Mouse (Mus musculus) kidney, postnatal 4 days (tissue): ENCODE measurements around the gene Lrba.
A peak's percentile ranks its signal among the peaks of the same experiment; 100 is the strongest.

Experiments used
- DNase-seq, 2 experiments: peaks; one replicate each; pipeline ENCODE4 v3.0.0; 2021; ENCODE audit warnings: mixed read lengths in 2 of 2

Gene Lrba

DNA sequence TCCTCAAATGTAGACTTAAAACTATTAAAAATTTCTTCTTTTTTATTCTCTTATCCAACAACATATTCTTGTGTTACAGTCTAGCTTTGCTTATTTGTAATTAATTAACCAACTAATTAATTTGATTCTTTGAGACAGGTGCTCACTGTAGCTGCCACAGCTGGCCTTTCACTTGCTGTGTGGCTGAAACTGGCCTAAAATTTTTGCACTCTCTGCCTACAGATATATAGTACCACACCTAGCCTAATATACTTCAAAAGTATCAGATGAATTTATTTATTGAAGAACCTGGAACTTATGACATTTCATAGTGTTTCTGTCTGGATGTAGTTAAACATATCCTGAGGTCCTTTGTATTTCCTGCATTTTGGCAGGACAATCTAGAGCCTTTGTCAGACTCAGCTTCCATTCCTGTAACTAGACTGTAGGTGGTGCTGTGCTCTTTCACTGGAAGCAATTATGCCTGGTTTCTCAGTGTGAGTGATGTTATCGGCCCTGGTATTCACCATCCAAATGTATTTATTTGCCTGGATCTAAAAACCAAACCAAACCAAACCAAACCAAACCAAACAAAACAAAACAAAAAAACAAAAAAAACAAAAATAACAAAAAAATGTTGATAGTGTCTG is 43.7 kb downstream of the Lrba start:
- peak in 1 of 2 experiments; percentile 12 for DNase-seq

DNA sequence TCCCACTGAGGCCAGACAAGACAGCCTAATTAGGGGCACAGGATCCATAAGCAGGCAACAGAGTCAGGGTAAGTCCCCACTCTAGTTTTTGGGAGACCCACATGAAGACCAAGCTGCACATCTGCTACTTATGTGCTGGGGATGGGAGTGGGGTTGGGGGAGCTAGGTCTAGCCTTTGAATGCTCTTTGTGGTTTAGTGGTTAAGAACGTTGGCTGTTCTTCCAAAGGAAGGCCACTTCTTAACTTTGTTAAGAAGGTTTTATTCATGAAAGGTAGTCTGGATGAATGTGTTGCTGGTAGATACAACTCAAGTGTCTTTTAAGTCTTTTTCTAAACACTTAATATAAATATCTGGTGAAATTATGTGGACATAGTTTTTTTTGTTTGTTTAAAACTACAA is 51.2 kb downstream of the Lrba start:
- DNase-seq = no peak

DNA sequence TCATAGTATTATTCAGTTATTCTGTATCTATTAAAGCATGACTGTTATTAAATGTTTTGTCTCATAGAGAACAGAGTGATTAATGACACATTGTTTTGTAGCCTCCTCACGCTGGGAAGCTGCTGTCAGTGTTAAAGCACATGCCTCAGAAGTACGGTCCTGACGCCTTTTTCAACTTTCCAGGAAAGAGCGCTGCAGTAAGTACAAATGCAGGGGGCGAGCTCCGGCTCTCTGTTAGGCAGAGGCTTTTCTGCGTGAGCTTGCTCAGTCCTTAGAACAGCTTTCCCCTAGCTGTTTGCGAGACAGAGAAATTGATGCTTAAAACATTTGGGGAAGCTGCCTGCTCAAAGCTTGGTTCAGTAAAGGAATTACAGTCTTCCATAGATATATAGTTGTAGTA is 66.8 kb downstream of the Lrba start:
- DNase-seq = no peak

- DNase-seq = no peak
Measured at GRCm38 (mm10) chr3:86294866-86295265, 70.4 kb downstream of the Lrba start.

GRCm38 (mm10) chr3:86296214-86296613 is 71.7 kb downstream of the Lrba start:
- no peak for DNase-seq

DNA sequence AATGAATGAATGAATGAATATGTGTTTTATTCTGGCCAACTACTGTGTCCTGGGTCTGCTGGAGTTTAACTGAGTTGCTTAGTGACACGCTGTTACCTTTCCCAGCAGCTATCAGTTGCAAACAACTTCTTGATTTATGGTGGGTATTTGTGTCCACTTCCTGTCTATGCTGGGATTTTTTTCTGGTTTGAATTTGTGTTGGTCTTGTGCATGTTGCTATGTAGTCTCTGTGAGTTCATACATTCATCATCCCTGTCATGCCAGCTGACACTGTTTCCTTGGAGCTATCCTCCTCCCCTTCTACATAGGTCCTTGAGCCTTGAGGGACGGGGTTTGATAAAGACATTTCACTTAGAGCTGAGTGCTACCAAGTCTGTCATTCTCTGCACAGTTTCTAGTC is 84.4 kb downstream of the Lrba start:
- DNase-seq = no peak

DNA sequence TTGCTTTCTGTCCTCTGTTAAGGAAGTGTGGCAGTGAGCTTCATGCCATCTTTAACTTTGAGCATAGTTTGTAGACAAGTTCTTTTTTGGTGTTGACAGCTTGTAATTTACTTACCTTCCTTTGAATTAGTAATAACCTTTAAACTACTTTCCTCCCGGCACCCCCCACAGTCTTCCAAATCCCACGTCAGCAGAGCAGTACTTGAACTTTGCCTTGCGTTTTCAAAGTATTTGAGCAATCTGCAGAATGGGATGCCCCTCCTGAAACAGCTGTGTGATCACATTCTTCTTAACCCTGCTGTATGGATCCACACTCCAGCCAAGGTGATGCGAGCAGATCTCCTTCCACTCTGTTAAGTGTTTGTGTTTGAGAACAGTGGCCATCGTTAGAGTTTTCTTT is 85.7 kb downstream of the Lrba start:
- DNase-seq = no peak

GRCm38 (mm10) chr3:86311406-86311805 is 86.9 kb downstream of the Lrba start:
- no peak for DNase-seq

DNA sequence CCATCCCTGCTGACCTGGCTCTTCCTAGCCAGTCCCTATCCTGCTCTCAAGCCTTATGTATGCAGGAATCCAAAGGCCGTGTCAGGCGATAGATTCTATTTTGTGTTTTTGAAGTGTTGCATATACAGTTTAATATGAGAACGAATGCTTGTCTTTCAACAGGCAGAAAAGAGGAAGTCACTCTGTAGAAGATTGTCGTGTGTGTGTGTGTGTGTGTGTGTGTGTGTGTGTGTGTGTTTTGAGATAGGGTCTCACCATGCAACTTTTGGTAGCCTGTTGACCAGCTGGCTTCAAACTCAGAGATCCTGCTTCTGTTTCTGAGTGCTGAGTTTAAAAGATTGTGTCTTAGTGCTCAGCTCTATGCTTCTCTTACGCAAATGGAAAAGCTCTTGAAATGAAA is 93.2 kb downstream of the Lrba start:
- DNase-seq = no peak

DNA sequence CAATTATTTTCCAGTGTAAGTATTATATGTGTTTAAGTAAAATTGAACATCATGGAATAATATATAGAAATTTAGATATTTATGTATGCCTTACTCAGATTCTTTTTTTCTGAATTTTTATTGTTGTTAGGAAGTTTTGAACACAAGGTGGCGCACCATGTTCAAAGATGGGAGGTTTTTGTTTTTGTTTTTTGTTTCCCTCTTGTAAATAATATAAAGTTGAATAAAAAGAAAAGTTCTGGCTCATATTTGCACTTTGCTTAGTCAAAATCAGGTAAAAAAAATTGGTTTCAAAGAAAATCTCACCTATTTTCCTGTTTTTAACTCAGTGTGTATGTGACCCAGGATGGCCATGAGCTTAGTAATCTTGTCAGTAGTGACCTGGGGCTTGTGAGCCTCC is 104.1 kb downstream of the Lrba start:
- DNase-seq = peak; percentile 28 to 40

- DNase-seq = no peak
Measured at GRCm38 (mm10) chr3:86343261-86343660, 118.8 kb downstream of the Lrba start.

DNA sequence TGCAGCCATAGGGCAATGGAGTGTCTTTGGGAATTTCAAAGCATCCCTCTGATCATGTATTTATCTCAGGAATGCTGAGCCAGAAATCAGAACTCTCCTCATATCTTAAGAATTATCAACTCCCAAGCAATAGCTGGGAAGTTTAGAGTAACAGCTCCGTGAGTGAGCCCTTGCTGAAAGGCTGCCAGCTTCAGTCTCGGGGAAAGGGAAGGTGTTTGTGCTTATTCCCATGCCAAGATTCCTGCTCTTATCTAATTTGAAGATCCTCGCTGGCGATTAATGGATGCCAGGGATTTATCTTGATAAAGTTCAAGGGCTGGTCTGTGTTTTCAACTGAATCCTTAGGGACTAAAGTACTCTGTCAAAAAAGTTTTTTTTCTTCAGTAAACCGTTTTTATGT is 138.0 kb downstream of the Lrba start:
- no peak for DNase-seq

- DNase-seq = no peak
Measured at GRCm38 (mm10) chr3:86371466-86371865, 147.0 kb downstream of the Lrba start.

DNA sequence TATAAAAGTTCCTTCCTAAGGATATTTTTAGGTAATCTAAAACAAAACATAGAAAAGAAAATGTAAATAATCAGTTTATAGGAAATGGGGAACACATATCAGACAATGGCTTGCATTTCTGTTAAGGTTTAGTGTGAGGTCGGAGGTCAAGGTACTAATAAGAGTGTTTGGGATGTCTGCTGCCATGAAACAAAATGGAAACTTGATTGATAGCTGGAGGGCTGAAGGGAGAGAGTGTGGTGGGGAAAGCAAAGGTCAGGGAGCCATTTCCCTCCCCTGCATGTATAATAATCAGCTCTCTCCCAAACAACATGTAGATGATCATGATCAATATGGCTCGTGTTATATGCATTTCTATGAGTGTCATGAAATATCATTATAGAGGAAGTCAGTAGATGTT is 150.8 kb downstream of the Lrba start:
- DNase-seq = no peak

GRCm38 (mm10) chr3:86382557-86382956 is 158.1 kb downstream of the Lrba start:
- DNase-seq = no peak

DNA sequence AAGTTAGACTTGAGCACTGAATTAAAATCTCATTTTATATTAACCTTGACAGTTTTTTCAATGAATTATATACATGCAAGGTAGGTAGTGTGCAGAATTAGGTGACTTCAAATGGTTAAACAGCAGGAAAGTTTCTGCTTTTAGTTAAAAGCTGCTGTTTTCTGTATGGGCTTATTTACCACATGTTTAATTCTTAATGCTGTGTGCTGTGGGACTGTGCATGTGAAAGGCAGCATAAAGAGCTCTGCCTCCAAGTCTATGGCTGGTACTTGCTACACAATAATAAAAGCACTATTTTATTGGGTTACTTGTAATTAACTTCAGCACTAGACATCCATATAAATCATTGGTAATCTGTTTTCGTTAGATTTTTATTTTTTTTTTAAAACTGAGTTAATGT is 160.6 kb downstream of the Lrba start:
- DNase-seq = no peak

GRCm38 (mm10) chr3:86386246-86386645 is 161.8 kb downstream of the Lrba start:
- no peak for DNase-seq

GRCm38 (mm10) chr3:86423828-86424227 is 199.3 kb downstream of the Lrba start:
- no peak for DNase-seq

GRCm38 (mm10) chr3:86426733-86427132 is 202.3 kb downstream of the Lrba start:
- DNase-seq = no peak

- no peak for DNase-seq
Measured at GRCm38 (mm10) chr3:86443497-86443896, 219.0 kb downstream of the Lrba start.

GRCm38 (mm10) chr3:86451211-86451610 is 226.7 kb downstream of the Lrba start:
- no peak for DNase-seq

- DNase-seq = no peak
Measured at GRCm38 (mm10) chr3:86461582-86461981, 237.1 kb downstream of the Lrba start.

- DNase-seq = no peak
Measured at GRCm38 (mm10) chr3:86489992-86490391, 265.5 kb downstream of the Lrba start.

GRCm38 (mm10) chr3:86500586-86500985 is 276.1 kb downstream of the Lrba start:
- no peak for DNase-seq

GRCm38 (mm10) chr3:86518506-86519109 is 294.1 kb downstream of the Lrba start:
- no peak for DNase-seq
